Mouse (Mus musculus) ES-E14 (cell line): ENCODE data around the gene Ccl27a.

Experiments
- MAFK ChIP-seq: IDR thresholded peaks from 2 replicates; pipeline ENCODE4 v1.6.1; 2014; ENCODE audit warnings: mild to moderate bottlenecking, low read depth, low read length, inconsistent platforms; ENCODE audit not compliant: insufficient read depth
- ZC3H11A ChIP-seq: IDR thresholded peaks from 2 replicates; pipeline ENCODE4 v1.6.1; 2012; ENCODE audit warnings: low read depth, mild to moderate bottlenecking, inconsistent platforms, low read length, borderline replicate concordance

DNA sequence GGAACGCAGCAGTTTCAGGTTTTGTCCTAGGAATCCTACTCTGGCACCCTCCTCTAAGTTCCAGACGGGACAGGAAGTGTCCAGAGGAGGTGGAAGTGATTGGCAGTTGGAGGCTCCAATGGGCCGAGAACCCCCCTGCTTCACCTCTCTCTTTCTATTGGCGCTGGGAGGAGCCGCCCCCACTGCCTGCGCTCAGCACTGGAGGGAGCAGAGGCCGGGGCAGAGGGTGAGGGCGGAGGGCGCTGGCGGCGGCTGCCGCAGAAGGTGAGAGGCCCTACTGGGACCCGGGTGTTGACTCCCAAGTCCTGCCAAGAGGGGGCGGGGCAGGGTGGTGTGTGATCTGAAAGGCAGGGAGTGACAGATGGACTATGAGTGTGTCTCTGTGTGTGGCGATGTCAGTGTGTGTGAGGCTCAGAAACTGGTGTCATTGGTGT, 13.7 kb downstream of the Ccl27a start:
- no peak for TF ChIP-seq ZC3H11A
- no peak for TF ChIP-seq MAFK
